In the genomic region with DNA sequence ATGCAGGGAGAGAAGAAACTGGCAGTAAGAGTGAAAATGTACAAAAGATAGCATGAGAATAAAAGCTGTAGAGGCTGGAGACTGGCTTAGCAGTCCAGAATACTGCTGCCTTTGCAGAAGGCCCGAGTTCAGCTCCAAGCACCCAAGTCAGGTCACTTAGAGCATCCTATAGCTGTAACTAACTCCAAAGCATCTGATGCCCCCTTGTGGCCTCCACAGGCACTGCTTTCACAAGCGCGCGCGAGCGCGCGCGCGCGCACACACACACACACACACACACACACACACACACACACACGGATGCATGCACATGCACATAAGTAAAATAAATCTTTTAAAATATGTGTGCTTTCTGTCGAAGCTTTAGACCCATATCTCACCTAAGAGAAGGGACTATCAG, we compare ENCODE assay signal across 24 mouse cellular contexts.
A peak's percentile ranks its signal among the peaks of the same experiment; 100 is the strongest.
DNase-seq lines count a peak whose midpoint lies in the region; ATAC-seq and TF ChIP-seq lines count a peak whose summit lies in the region.
"Had no signal": no experiment of that assay in that cellular context is flagged by ENCODE, and none has a peak within 500 bp of the region (broad histone marks: within the 10 kb centered on the region; RNA-seq: fewer than 3 reads in every experiment).

No protein-coding gene starts in this region.

- H3K4me3 ChIP-seq in kidney, postnatal 0 days (replicated peaks; ENCODE audit: low read depth, low read length) = no peak overlapping the region
- H3K4me3 ChIP-seq in stomach, postnatal 0 days (ENCODE audit: low read depth, low read length) = no peak overlapping the region
- H3K4me3 ChIP-seq: forebrain, embryonic 10.5 days; forebrain, embryonic 13.5 days; hindbrain, embryonic 12.5 days; hindbrain, embryonic 15.5 days had no signal

- no peak for ATAC-seq in kidney, postnatal 0 days (replicated peaks; ENCODE audit: low FRiP score, low read depth)
- no peak for ATAC-seq in stomach, postnatal 0 days (ENCODE audit: low FRiP score, low TSS enrichment)
- ATAC-seq: forebrain, embryonic 13.5 days; forebrain, embryonic 16.5 days; intestine, postnatal 0 days had no signal

- no peaks in the 10 kb centered on the region for H3K36me3 ChIP-seq in kidney, postnatal 0 days (ENCODE audit: insufficient read depth, low read length)
- no peaks in the 10 kb centered on the region for H3K36me3 ChIP-seq in stomach, postnatal 0 days (ENCODE audit: control insufficient read depth, insufficient read depth, low read length)
- H3K36me3 ChIP-seq: forebrain, embryonic 10.5 days; hindbrain, embryonic 12.5 days; hindbrain, embryonic 15.5 days had no signal

- intact Hi-C loops in left cerebral cortex, postnatal 14 days (cut with DNase I) = no loop called here

- H3K4me1 ChIP-seq in kidney, postnatal 0 days (replicated peaks; ENCODE audit: insufficient read depth, low read length) = no peaks in the 10 kb centered on the region
- H3K4me1 ChIP-seq in stomach, postnatal 0 days (replicated peaks; ENCODE audit: control insufficient read depth, insufficient read depth) = no peaks in the 10 kb centered on the region
- H3K4me1 ChIP-seq: forebrain, embryonic 10.5 days; forebrain, embryonic 13.5 days; hindbrain, embryonic 12.5 days; hindbrain, embryonic 15.5 days had no signal

- no peak overlapping the region for H3K9ac ChIP-seq in kidney, postnatal 0 days (ENCODE audit: low read depth, low read length)
- no peak overlapping the region for H3K9ac ChIP-seq in stomach, postnatal 0 days (ENCODE audit: low read length)
- H3K9ac ChIP-seq: forebrain, embryonic 13.5 days; hindbrain, embryonic 12.5 days; hindbrain, embryonic 15.5 days had no signal

- H3K27me3 ChIP-seq in kidney, postnatal 0 days (ENCODE audit: insufficient read depth, low read length) = no peaks in the 10 kb centered on the region
- H3K27me3 ChIP-seq in stomach, postnatal 0 days (ENCODE audit: control insufficient read depth, insufficient read depth, low read length) = no peaks in the 10 kb centered on the region
- H3K27me3 ChIP-seq: CH12.LX; forebrain, embryonic 13.5 days; hindbrain, embryonic 12.5 days; hindbrain, embryonic 15.5 days had no signal

- no peak for TF ChIP-seq EP300 in stomach, postnatal 0 days (optimal IDR thresholded peaks at IDR 0.05)

- TF ChIP-seq CTCF in kidney, postnatal 0 days (IDR thresholded peaks at IDR 0.05; ENCODE audit: low read depth) = 0 out of 2 replicates have a peak, but pooled peaks have one; percentile 5
- no peak for TF ChIP-seq CTCF in stomach, postnatal 0 days (IDR thresholded peaks at IDR 0.05; ENCODE audit: low read depth)

- no peak overlapping the region for H3K4me2 ChIP-seq in kidney, postnatal 0 days (ENCODE audit: low read length)
- no peak overlapping the region for H3K4me2 ChIP-seq in stomach, postnatal 0 days (replicated peaks; ENCODE audit: low read depth)
- H3K4me2 ChIP-seq: forebrain, embryonic 13.5 days; heart, embryonic 11.5 days; hindbrain, embryonic 12.5 days; hindbrain, embryonic 15.5 days had no signal

- no peak overlapping the region for H3K27ac ChIP-seq in kidney, postnatal 0 days
- H3K27ac ChIP-seq in stomach, postnatal 0 days (replicated peaks) = no peak overlapping the region
- H3K27ac ChIP-seq: forebrain, embryonic 10.5 days; forebrain, embryonic 13.5 days; hindbrain, embryonic 12.5 days; hindbrain, embryonic 15.5 days had no signal

- no peak for DNase-seq in kidney, postnatal 0 days (ENCODE audit: low spot score)
- DNase-seq in kidney, adult 18-20 months = no peak
- DNase-seq in A20 (ENCODE audit: low read depth, low spot score) = peak; percentile 1
- peak; percentile 63 for DNase-seq in ES-CJ7 (ENCODE audit: low read depth, low spot score)
- DNase-seq in R1 (ENCODE audit: low read depth, low spot score) = peak; percentile 35
- no peak for DNase-seq in left cerebral cortex, postnatal 14 days (ENCODE audit: low spot score in 2 of 2)
- DNase-seq in stomach, postnatal 0 days (ENCODE audit: low spot score) = no peak
- no peak for DNase-seq in frontal cortex, postnatal 10 days (ENCODE audit: low spot score in 2 of 2)
- DNase-seq: adrenal gland, adult 2 months; adrenal gland, postnatal 14 days; B cell, adult 2 months; cerebellum, adult 11-12 months; cerebellum, adult 9-10 months; cerebellum, postnatal 14 days; gastrocnemius, postnatal 14 days; heart, adult 11 months had no signal

- WGBS in kidney, postnatal 0 days = 92% methylated on average over 13 of the region's 13 CpGs
- WGBS in stomach, postnatal 0 days = 93% methylated on average over 13 of the region's 13 CpGs

- H3K9me3 ChIP-seq in kidney, postnatal 0 days (replicated peaks; ENCODE audit: low read length) = no peaks in the 10 kb centered on the region
- H3K9me3 ChIP-seq in stomach, postnatal 0 days (ENCODE audit: control insufficient read depth, low read length) = no peaks in the 10 kb centered on the region
- H3K9me3 ChIP-seq: forebrain, embryonic 10.5 days; forebrain, embryonic 13.5 days; hindbrain, embryonic 15.5 days had no signal

Comparison
In these comparisons a context has a peak if more than half of its experiments do, and no peak if none do; other contexts are left out.
1. DNase-seq: peak in A20 (single experiment), ES-CJ7 (single experiment) and R1 (single experiment); none in kidney, postnatal 0 days (single experiment), kidney, adult 18-20 months (single experiment), left cerebral cortex, postnatal 14 days (0 of 2), stomach, postnatal 0 days (single experiment) and frontal cortex, postnatal 10 days (0 of 2).